ENCODE assay signal across 9 mouse cellular contexts in genomic region chr19:24017427-24017826, GRCm38 (mm10). TPM values are rescaled to one million over a fixed set of nuclear protein-coding genes. Genes with fewer than 3 reads are reported as not detected.
DNase-seq lines count a peak whose midpoint lies in the region; ATAC-seq and TF ChIP-seq lines count a peak whose summit lies in the region.
"Had no signal": no experiment of that assay in that cellular context is flagged by ENCODE, and none has a peak within 500 bp of the region (broad histone marks: within the 10 kb centered on the region; RNA-seq: fewer than 3 reads in every experiment).

No protein-coding gene starts in this region.

- H3K36me3 ChIP-seq in heart, embryonic 11.5 days (ENCODE audit: control insufficient read depth, insufficient read depth, low read length), result no peaks in the 10 kb centered on the region
- no peaks in the 10 kb centered on the region for H3K36me3 ChIP-seq in kidney, embryonic 14.5 days (ENCODE audit: control insufficient read depth, insufficient read depth, low read length)
- no peaks in the 10 kb centered on the region for H3K36me3 ChIP-seq in midbrain, postnatal 0 days (ENCODE audit: insufficient read depth, low read length)
- H3K36me3 ChIP-seq: limb, embryonic 12.5 days had no signal

- H3K4me1 ChIP-seq in heart, embryonic 11.5 days (ENCODE audit: control insufficient read depth, insufficient read depth, low read length), result peaks cover 19% of the 10 kb centered on the region
- peaks cover 14% of the 10 kb centered on the region; the same call in 1 of the 2 replicates for H3K4me1 ChIP-seq in kidney, embryonic 14.5 days (ENCODE audit: control insufficient read depth, insufficient read depth, low read length)
- peaks cover 7% of the 10 kb centered on the region; the same call in 1 of the 2 replicates for H3K4me1 ChIP-seq in midbrain, postnatal 0 days (ENCODE audit: insufficient read depth, low read length)

- H3K27ac ChIP-seq in heart, embryonic 11.5 days (ENCODE audit: low read depth, low read length), result peak overlapping the region; percentile 54
- peak overlapping the region; percentile 44; the same call in 1 of the 2 replicates for H3K27ac ChIP-seq in kidney, embryonic 14.5 days (ENCODE audit: low read depth, low read length)
- peak overlapping the region; percentile 55 for H3K27ac ChIP-seq in midbrain, postnatal 0 days (ENCODE audit: low read depth, low read length)
- H3K27ac ChIP-seq: limb, embryonic 12.5 days had no signal

- no peak overlapping the region; the same call in 1 of the 2 replicates for H3K4me2 ChIP-seq in heart, embryonic 11.5 days
- H3K4me2 ChIP-seq in kidney, embryonic 14.5 days (replicated peaks; ENCODE audit: low read depth, low read length), result no peak overlapping the region
- no peak overlapping the region for H3K4me2 ChIP-seq in midbrain, postnatal 0 days (ENCODE audit: low read depth, low read length, poor library complexity, severe bottlenecking)
- H3K4me2 ChIP-seq: limb, embryonic 12.5 days had no signal

- H3K4me3 ChIP-seq in heart, embryonic 11.5 days (ENCODE audit: low read depth, low read length), result no peak overlapping the region
- no peak overlapping the region for H3K4me3 ChIP-seq in kidney, embryonic 14.5 days (ENCODE audit: low read length)
- H3K4me3 ChIP-seq in midbrain, postnatal 0 days (ENCODE audit: low read depth, low read length), result no peak overlapping the region
- H3K4me3 ChIP-seq: limb, embryonic 12.5 days had no signal

- ATAC-seq in heart, embryonic 11.5 days (replicated peaks; ENCODE audit: insufficient number of reproducible peaks, low FRiP score, low TSS enrichment), result no peak; the same call in 1 of the 2 replicates
- ATAC-seq in kidney, embryonic 14.5 days (ENCODE audit: low FRiP score, low TSS enrichment), result no peak
- ATAC-seq in midbrain, postnatal 0 days (ENCODE audit: low FRiP score), result no peak

- TF ChIP-seq CTCF in midbrain, postnatal 0 days (IDR thresholded peaks at IDR 0.05), result no peak

- peak; percentile 50 for DNase-seq in urinary bladder, postnatal 14 days (ENCODE audit: low spot score)
- DNase-seq in urinary bladder, adult 2 months (ENCODE audit: low spot score), result no peak
- DNase-seq in midbrain, postnatal 0 days (ENCODE audit: low spot score), result no peak
- DNase-seq in natural killer cell, adult 2 months (ENCODE audit: low spot score in 2 of 2), result no peak
- no peak for DNase-seq in layer of hippocampus, adult 11-12 months (ENCODE audit: low spot score)
- DNase-seq in urinary bladder, postnatal 4 days (ENCODE audit: low spot score in 2 of 2), result no peak

- H3K27me3 ChIP-seq in heart, embryonic 11.5 days (ENCODE audit: control insufficient read depth, insufficient read depth, low read length), result no peaks in the 10 kb centered on the region
- no peaks in the 10 kb centered on the region for H3K27me3 ChIP-seq in kidney, embryonic 14.5 days (ENCODE audit: control insufficient read depth, insufficient read depth, low read length)
- no peaks in the 10 kb centered on the region for H3K27me3 ChIP-seq in midbrain, postnatal 0 days (ENCODE audit: insufficient read depth, low read length)
- H3K27me3 ChIP-seq: limb, embryonic 12.5 days had no signal

- H3K9me3 ChIP-seq in heart, embryonic 11.5 days (replicated peaks; ENCODE audit: control insufficient read depth, low read length), result 0 out of 2 replicates have a peak, but pooled peaks cover 1% of the 10 kb centered on the region
- no peaks in the 10 kb centered on the region for H3K9me3 ChIP-seq in kidney, embryonic 14.5 days (ENCODE audit: control insufficient read depth, low read length)
- no peaks in the 10 kb centered on the region for H3K9me3 ChIP-seq in midbrain, postnatal 0 days (ENCODE audit: low read length)
- H3K9me3 ChIP-seq: limb, embryonic 12.5 days had no signal

- no peak overlapping the region for H3K9ac ChIP-seq in heart, embryonic 11.5 days (ENCODE audit: low read depth, low read length)
- no peak overlapping the region for H3K9ac ChIP-seq in kidney, embryonic 14.5 days (ENCODE audit: low read depth, low read length)
- no peak overlapping the region for H3K9ac ChIP-seq in midbrain, postnatal 0 days (replicated peaks; ENCODE audit: low read length, poor library complexity, severe bottlenecking)
- H3K9ac ChIP-seq: limb, embryonic 12.5 days had no signal

- 8% methylated on average over 1 of the region's 1 CpGs for WGBS in heart, embryonic 11.5 days (ENCODE audit: insufficient replicate concordance)
- 6% methylated on average over 1 of the region's 1 CpGs for WGBS in kidney, embryonic 14.5 days
- WGBS in midbrain, postnatal 0 days, result 28% methylated on average over 1 of the region's 1 CpGs

RNA-seq across cellular contexts. Expression of gene Fam189a2, which starts 13.4 kb away (rescaled TPM):
- polyA plus RNA-seq in urinary bladder, adult 2 months (2012; rRNA removed), result 34.3 and 35.5 TPM in 2 replicates
- polyA plus RNA-seq in heart, embryonic 11.5 days (2014; fragmentation: Nextera tagmentation; extraction: Ambion mirVana), result 8.3 and 9.3 TPM in 2 replicates
- 2.8 and 4.1 TPM in 2 replicates for polyA plus RNA-seq in kidney, embryonic 14.5 days (2014; fragmentation: Nextera tagmentation; extraction: Ambion mirVana)
- total RNA-seq in midbrain, postnatal 0 days (2014; rRNA removed), result 16.3 and 16.9 TPM in 2 replicates
- polyA plus RNA-seq in midbrain, postnatal 0 days (2015; fragmentation: Nextera tagmentation; extraction: Ambion mirVana), result 2.5 and 3.2 TPM in 2 replicates
